Comparison of ENCODE assay signal across 21 mouse cellular contexts in genomic region chr4:33928450-33928849, GRCm38 (mm10). TPM values are rescaled to one million over a fixed set of nuclear protein-coding genes. Genes with fewer than 3 reads are reported as not detected.
DNase-seq lines count a peak whose midpoint lies in the region; ATAC-seq and TF ChIP-seq lines count a peak whose summit lies in the region.
"Had no signal": no experiment of that assay in that cellular context is flagged by ENCODE, and none has a peak within 500 bp of the region (broad histone marks: within the 10 kb centered on the region; RNA-seq: fewer than 3 reads in every experiment).

No protein-coding gene starts in this region.

- H3K27ac ChIP-seq in layer of hippocampus, adult 2 months = peak overlapping the region; percentile 36; the same call in 1 of the 2 replicates
- H3K27ac ChIP-seq in hindbrain, embryonic 14.5 days = no peak overlapping the region
- H3K27ac ChIP-seq in midbrain, postnatal 0 days (ENCODE audit: low read depth, low read length) = no peak overlapping the region
- H3K27ac ChIP-seq: embryonic facial prominence, embryonic 12.5 days; heart, adult 2 months; heart, embryonic 13.5 days; limb, embryonic 10.5 days; midbrain, embryonic 12.5 days had no signal

- H3K4me3 ChIP-seq in layer of hippocampus, adult 2 months = peak overlapping the region; percentile 12
- H3K4me3 ChIP-seq in hindbrain, embryonic 14.5 days (replicated peaks; ENCODE audit: low read length) = no peak overlapping the region
- no peak overlapping the region for H3K4me3 ChIP-seq in midbrain, postnatal 0 days (ENCODE audit: low read depth, low read length)
- H3K4me3 ChIP-seq: embryonic facial prominence, embryonic 12.5 days; heart, adult 2 months; heart, embryonic 13.5 days; limb, embryonic 10.5 days had no signal

- peak overlapping the region; percentile 28 for H3K4me2 ChIP-seq in hindbrain, embryonic 14.5 days (replicated peaks)
- H3K4me2 ChIP-seq in midbrain, postnatal 0 days (ENCODE audit: low read depth, low read length, poor library complexity, severe bottlenecking) = peak overlapping the region; percentile 24; the same call in 1 of the 2 replicates
- H3K4me2 ChIP-seq: embryonic facial prominence, embryonic 12.5 days; heart, embryonic 13.5 days had no signal

- H3K9me3 ChIP-seq in hindbrain, embryonic 14.5 days (ENCODE audit: control insufficient read depth, low read length) = no peaks in the 10 kb centered on the region
- no peaks in the 10 kb centered on the region for H3K9me3 ChIP-seq in midbrain, postnatal 0 days (ENCODE audit: low read length)
- H3K9me3 ChIP-seq: embryonic facial prominence, embryonic 12.5 days; heart, embryonic 13.5 days; limb, embryonic 10.5 days; midbrain, embryonic 12.5 days had no signal

- peak; percentile 69 for DNase-seq in cerebellum, adult 9-10 months
- DNase-seq in cerebellum, adult 11 months = no peak
- DNase-seq in layer of hippocampus, adult 2 months (ENCODE audit: low spot score in 2 of 2) = no peak
- DNase-seq in layer of hippocampus, adult 18-20 months (ENCODE audit: low spot score in 2 of 2) = no peak
- no peak for DNase-seq in hindbrain, embryonic 14.5 days (ENCODE audit: low spot score)
- no peak for DNase-seq in midbrain, postnatal 0 days (ENCODE audit: low spot score)
- DNase-seq in lung, postnatal 25 days (ENCODE audit: low spot score) = no peak
- DNase-seq in right cerebral cortex, postnatal 14 days = no peak
- DNase-seq: adrenal gland, postnatal 14 days; gastrocnemius, postnatal 36 days; heart, adult 2 months; kidney, adult 18-20 months; kidney, postnatal 4 days; liver; right cerebral cortex, postnatal 25 days had no signal

- H3K9ac ChIP-seq in hindbrain, embryonic 14.5 days = no peak overlapping the region
- no peak overlapping the region for H3K9ac ChIP-seq in midbrain, postnatal 0 days (replicated peaks; ENCODE audit: low read length, poor library complexity, severe bottlenecking)
- H3K9ac ChIP-seq: embryonic facial prominence, embryonic 12.5 days; heart, embryonic 13.5 days; midbrain, embryonic 12.5 days had no signal

- WGBS in hindbrain, embryonic 14.5 days = 51% methylated on average over 1 of the region's 1 CpGs
- 58% methylated on average over 1 of the region's 1 CpGs for WGBS in midbrain, postnatal 0 days

- no peaks in the 10 kb centered on the region for H3K36me3 ChIP-seq in hindbrain, embryonic 14.5 days (replicated peaks; ENCODE audit: control insufficient read depth, insufficient read depth)
- no peaks in the 10 kb centered on the region for H3K36me3 ChIP-seq in midbrain, postnatal 0 days (ENCODE audit: insufficient read depth, low read length)
- H3K36me3 ChIP-seq: embryonic facial prominence, embryonic 12.5 days; heart, embryonic 13.5 days; limb, embryonic 10.5 days; midbrain, embryonic 12.5 days had no signal

- H3K27me3 ChIP-seq in hindbrain, embryonic 14.5 days (ENCODE audit: control insufficient read depth, insufficient read depth, low read length) = no peaks in the 10 kb centered on the region
- no peaks in the 10 kb centered on the region for H3K27me3 ChIP-seq in midbrain, postnatal 0 days (ENCODE audit: insufficient read depth, low read length)

- ATAC-seq in hindbrain, embryonic 14.5 days (ENCODE audit: low FRiP score) = no peak
- no peak for ATAC-seq in midbrain, postnatal 0 days (ENCODE audit: low FRiP score)
- ATAC-seq: inflammation-experienced regulatory T-cells, adult 6 months; lung, postnatal 0 days had no signal

- H3K4me1 ChIP-seq in hindbrain, embryonic 14.5 days (replicated peaks; ENCODE audit: control insufficient read depth, insufficient read depth, low read length) = peaks cover 4% of the 10 kb centered on the region; the same call in 1 of the 2 replicates
- no peaks in the 10 kb centered on the region for H3K4me1 ChIP-seq in midbrain, postnatal 0 days (ENCODE audit: insufficient read depth, low read length)

- no peak for TF ChIP-seq CTCF in layer of hippocampus, adult 2 months (conservative IDR thresholded peaks at IDR 0.05)
- TF ChIP-seq CTCF in midbrain, postnatal 0 days (IDR thresholded peaks at IDR 0.05) = no peak

RNA-seq across cellular contexts. Expression of gene Cnr1, which starts 4.1 kb away (rescaled TPM):
- total RNA-seq in layer of hippocampus, adult 2 months (2021) = 100 to 1,000 TPM; 175 to 181 TPM
- 100 to 1,000 TPM; 179 to 185 TPM for total RNA-seq in layer of hippocampus, adult 18-20 months (2021)
- 86.3 and 90.6 TPM in 2 replicates for polyA plus RNA-seq in hindbrain, embryonic 14.5 days (2014; fragmentation: Nextera tagmentation; extraction: Ambion mirVana)
- total RNA-seq in midbrain, postnatal 0 days (2014; rRNA removed) = 117 and 123 TPM in 2 replicates
- polyA plus RNA-seq in midbrain, postnatal 0 days (2015; fragmentation: Nextera tagmentation; extraction: Ambion mirVana) = 33.1 and 33.2 TPM in 2 replicates
- polyA plus RNA-seq: inflammation-experienced regulatory T-cells, adult 6 months had no signal
